Mouse (Mus musculus): ENCODE measurements around the gene Gtf2f2.

DNA sequence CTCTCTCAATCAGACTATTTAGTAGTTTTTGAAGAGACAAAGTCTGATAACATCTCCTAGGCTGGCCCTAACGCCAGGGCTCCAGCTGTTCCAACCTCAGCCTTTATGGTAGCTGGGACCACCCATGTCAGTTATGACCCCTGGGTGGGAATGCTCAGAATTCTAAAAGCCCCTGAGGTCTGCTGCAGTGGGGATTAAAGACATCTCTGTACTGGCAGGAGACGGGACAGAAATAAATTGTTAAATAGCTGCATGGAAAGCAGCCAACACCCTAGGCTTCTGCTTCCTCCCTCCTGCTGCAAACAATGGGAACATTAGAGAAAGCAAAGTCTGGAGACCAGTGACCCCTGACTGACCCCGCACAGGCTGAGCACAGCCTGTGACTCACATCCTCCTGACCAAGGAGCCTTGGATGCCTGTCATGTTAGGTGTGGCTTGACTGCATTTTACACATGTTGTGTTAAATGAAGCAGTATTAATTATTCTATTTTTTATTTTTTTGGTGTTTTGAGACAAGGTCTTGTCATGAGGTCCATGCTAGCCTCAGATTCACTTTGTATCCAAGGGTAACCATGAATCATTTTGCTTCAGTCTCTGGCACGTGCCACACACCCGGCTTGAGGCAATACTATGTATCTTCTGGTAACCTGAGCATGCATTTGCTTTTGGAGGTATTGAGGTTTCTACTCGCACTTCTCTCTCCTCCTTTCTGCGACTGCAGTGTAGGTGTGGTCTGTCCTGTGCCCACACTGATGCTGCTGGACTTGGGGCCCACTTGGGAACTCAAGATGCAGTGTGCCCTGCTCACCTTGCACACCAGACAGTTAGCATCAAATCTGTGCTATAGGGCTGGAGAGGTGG is 146.9 kb downstream of the Gtf2f2 start:
- TF ChIP-seq CTCF (IDR thresholded peaks at IDR 0.05; ENCODE audit: control insufficient read depth, insufficient read depth, insufficient replicate concordance, low read depth, low read length) (no peak), POLR2A (IDR thresholded peaks at IDR 0.05; ENCODE audit: control insufficient read depth, low read depth, low read length) (no peak)
